Mouse (Mus musculus) lung, embryonic 16.5 days (tissue): Measurements from ENCODE around the gene Lrrn2. TPM values are rescaled to one million over a fixed set of nuclear protein-coding genes. Genes with fewer than 3 reads are reported as not detected.

Experiments
- ATAC-seq: fragments of 200-750 bp; cut with Nextera tagmentation; 2 replicates; pipeline ENCODE4 v1.8.0; 2017; ENCODE audit warnings: low read depth, mild to moderate bottlenecking, moderate library complexity
- H3K27ac ChIP-seq: fragments of 300-500 bp; sonication (generic); 2 replicates; pipeline ENCODE4 v1.5.1; 2014; ENCODE audit warnings: mild to moderate bottlenecking, control low read depth, low read length
- H3K27me3 ChIP-seq: fragments of 300-500 bp; sonication (generic); 2 replicates; pipeline ENCODE4 v1.6.1; 2014; ENCODE audit warnings: low read depth, low read length, mixed read lengths; ENCODE audit not compliant: control insufficient read depth, insufficient read depth
- H3K36me3 ChIP-seq: fragments of 300-500 bp; sonication (generic); 2 replicates; pipeline ENCODE4 v1.6.1; 2014; ENCODE audit warnings: low read length; ENCODE audit not compliant: control insufficient read depth, insufficient read depth
- H3K4me1 ChIP-seq: fragments of 300-500 bp; sonication (generic); replicated peaks from 2 replicates; pipeline ENCODE4 v1.6.1; 2014; ENCODE audit warnings: low read length, mixed read lengths; ENCODE audit not compliant: control insufficient read depth, insufficient read depth
- H3K4me2 ChIP-seq: fragments of 300-500 bp; sonication (generic); 2 replicates; pipeline ENCODE4 v1.6.1; 2014; ENCODE audit warnings: low read depth, low read length, control low read depth
- H3K4me3 ChIP-seq: fragments of 300-500 bp; sonication (generic); 2 replicates; pipeline ENCODE4 v1.5.1; 2014; ENCODE audit warnings: mild to moderate bottlenecking, low read length, control low read depth
- H3K9ac ChIP-seq: fragments of 300-500 bp; sonication (generic); 2 replicates; pipeline ENCODE4 v1.6.1; 2014; ENCODE audit warnings: low read length, control low read depth
- H3K9me3 ChIP-seq: fragments of 300-500 bp; sonication (generic); 2 replicates; pipeline ENCODE4 v1.6.1; 2016; ENCODE audit warnings: low read length; ENCODE audit not compliant: control insufficient read depth
- WGBS: fragments of 180-500 bp; shearing (Covaris S2); extraction: QIAGEN DNeasy Blood & Tissue Kit; methylation state at CpG from one replicate; pipeline ENCODE4 v1.1.7; 2014; 5-methylcytosine and 5-hydroxymethylcytosine counted together
- polyA plus RNA-seq: library from polyadenylated mRNA; unstranded; fragments of >200 nt; fragmentation: Nextera tagmentation; extraction: Ambion mirVana; gene quantifications from 2 replicates; pipeline ENCODE4 v1.2.1, GENCODE M21; 2015

The Lrrn2 gene
- polyA plus RNA-seq, 1 experiment from 2014 or later, result 3.3 TPM

GRCm38 (mm10) chr1:132879801-132880160 lies 292 bp upstream of the Lrrn2 start:
- no peak overlapping the region for H3K9ac ChIP-seq

GRCm38 (mm10) chr1:132881041-132881761 lies 1.1 kb downstream of the Lrrn2 start:
- Histone ChIP-seq H3K4me1 (peaks cover 11% of the 10 kb centered on the region), H3K27me3 (peaks cover 53% of the 10 kb centered on the region), H3K4me3 (peak overlapping the region; percentile 55), H3K9ac (peak overlapping the region; percentile 60), H3K4me2 (peak overlapping the region; percentile 92), H3K27ac (no peak overlapping the region), H3K9me3 (no peaks in the 10 kb centered on the region), H3K36me3 (no peaks in the 10 kb centered on the region)
- peak; percentile 67 for ATAC-seq
- 1% methylated on average over 28 of the region's 28 CpGs for WGBS

More at GRCm38 (mm10) chr1:132879801-132880160, 292 bp upstream of the Lrrn2 start:
- H3K4me3 ChIP-seq, result peak overlapping the region; percentile 55
- no peak overlapping the region for H3K27ac ChIP-seq
- no peaks in the 10 kb centered on the region for H3K9me3 ChIP-seq
- no peaks in the 10 kb centered on the region for H3K36me3 ChIP-seq
- H3K4me2 ChIP-seq, result peak overlapping the region; percentile 92
- 11% methylated on average over 8 of the region's 8 CpGs for WGBS
- no peak for ATAC-seq
- peaks cover 11% of the 10 kb centered on the region for H3K4me1 ChIP-seq
- peaks cover 53% of the 10 kb centered on the region for H3K27me3 ChIP-seq

GRCm38 (mm10) chr1:132881836-132882235 lies 1.8 kb downstream of the Lrrn2 start:
- 42% methylated on average over 9 of the region's 9 CpGs for WGBS
- peak overlapping the region; percentile 92; the same call in 1 of the 2 replicates for H3K4me2 ChIP-seq
- no peaks in the 10 kb centered on the region for H3K9me3 ChIP-seq
- no peaks in the 10 kb centered on the region for H3K36me3 ChIP-seq
- H3K27me3 ChIP-seq, result peaks cover 50% of the 10 kb centered on the region
- H3K27ac ChIP-seq, result no peak overlapping the region
- no peak overlapping the region for H3K9ac ChIP-seq
- H3K4me3 ChIP-seq, result no peak overlapping the region
- no peak for ATAC-seq
- peaks cover 11% of the 10 kb centered on the region for H3K4me1 ChIP-seq

- Histone ChIP-seq H3K9me3 (no peaks in the 10 kb centered on the region), H3K36me3 (no peaks in the 10 kb centered on the region), H3K4me1 (peaks cover 9% of the 10 kb centered on the region), H3K9ac (no peak overlapping the region), H3K4me3 (no peak overlapping the region), H3K4me2 (no peak overlapping the region), H3K27ac (no peak overlapping the region), H3K27me3 (peaks cover 19% of the 10 kb centered on the region)
- ATAC-seq, result no peak
- 34% methylated on average over 4 of the region's 4 CpGs for WGBS
These were observed 5.6 kb downstream of the Lrrn2 start for GRCm38 (mm10) chr1:132885701-132886100.

GRCm38 (mm10) chr1:132886626-132887025 lies 6.6 kb downstream of the Lrrn2 start:
- no peaks in the 10 kb centered on the region for H3K36me3 ChIP-seq
- 49% methylated on average over 4 of the region's 4 CpGs for WGBS
- H3K4me1 ChIP-seq, result no peaks in the 10 kb centered on the region; the same call in 1 of the 2 replicates
- no peak overlapping the region for H3K27ac ChIP-seq
- no peak overlapping the region for H3K4me2 ChIP-seq
- H3K9me3 ChIP-seq, result no peaks in the 10 kb centered on the region
- H3K4me3 ChIP-seq, result no peak overlapping the region
- peaks cover 10% of the 10 kb centered on the region for H3K27me3 ChIP-seq
- H3K9ac ChIP-seq, result no peak overlapping the region
- ATAC-seq, result no peak

- no peak overlapping the region for H3K27ac ChIP-seq
- H3K27me3 ChIP-seq, result no peaks in the 10 kb centered on the region
- 0 out of 2 replicates have a peak, but pooled peaks cover 4% of the 10 kb centered on the region for H3K4me1 ChIP-seq
- 78% methylated on average over 4 of the region's 4 CpGs for WGBS
- H3K36me3 ChIP-seq, result no peaks in the 10 kb centered on the region
- ATAC-seq, result no peak
- H3K9me3 ChIP-seq, result no peaks in the 10 kb centered on the region
- H3K4me2 ChIP-seq, result no peak overlapping the region
- no peak overlapping the region for H3K9ac ChIP-seq
- H3K4me3 ChIP-seq, result no peak overlapping the region
These were observed 8.7 kb downstream of the Lrrn2 start for GRCm38 (mm10) chr1:132888811-132889210.

- 0 out of 2 replicates have a peak, but pooled peaks have one; percentile 28 for ATAC-seq
These were observed 10.2 kb downstream of the Lrrn2 start for GRCm38 (mm10) chr1:132890161-132890794.

GRCm38 (mm10) chr1:132892065-132892464 lies 12.0 kb downstream of the Lrrn2 start:
- Histone ChIP-seq H3K4me2 (no peak overlapping the region), H3K9me3 (no peaks in the 10 kb centered on the region), H3K27ac (no peak overlapping the region), H3K4me1 (0 out of 2 replicates have a peak, but pooled peaks cover 4% of the 10 kb centered on the region), H3K9ac (no peak overlapping the region), H3K4me3 (no peak overlapping the region), H3K27me3 (no peaks in the 10 kb centered on the region), H3K36me3 (no peaks in the 10 kb centered on the region)
- WGBS, result 74% methylated on average over 2 of the region's 2 CpGs
- ATAC-seq, result no peak

More at GRCm38 (mm10) chr1:132890161-132890794, 10.2 kb downstream of the Lrrn2 start:
- no peaks in the 10 kb centered on the region for H3K36me3 ChIP-seq
- H3K4me2 ChIP-seq, result no peak overlapping the region
- 0 out of 2 replicates have a peak, but pooled peaks cover 4% of the 10 kb centered on the region for H3K4me1 ChIP-seq
- 56% methylated on average over 11 of the region's 11 CpGs for WGBS
- H3K4me3 ChIP-seq, result no peak overlapping the region
- no peak overlapping the region for H3K9ac ChIP-seq
- H3K27me3 ChIP-seq, result no peaks in the 10 kb centered on the region
- no peak overlapping the region for H3K27ac ChIP-seq
- H3K9me3 ChIP-seq, result no peaks in the 10 kb centered on the region

- H3K4me2 ChIP-seq, result no peak overlapping the region
- H3K4me1 ChIP-seq, result 0 out of 2 replicates have a peak, but pooled peaks cover 4% of the 10 kb centered on the region
- WGBS, result 48% methylated on average over 17 of the region's 17 CpGs
- no peak overlapping the region for H3K27ac ChIP-seq
- no peak overlapping the region for H3K4me3 ChIP-seq
- H3K9me3 ChIP-seq, result no peaks in the 10 kb centered on the region
- H3K9ac ChIP-seq, result no peak overlapping the region
- H3K36me3 ChIP-seq, result no peaks in the 10 kb centered on the region
- no peaks in the 10 kb centered on the region for H3K27me3 ChIP-seq
- ATAC-seq, result peak; percentile 36; the same call in 1 of the 2 replicates
These were observed 13.4 kb downstream of the Lrrn2 start for GRCm38 (mm10) chr1:132893311-132894077.
